Mouse (Mus musculus) embryonic facial prominence, embryonic 12.5 days (tissue): ENCODE measurements at regions not wholly inside any gene's neighbourhood (a gene's known extent, or its start where the extent isn't known, plus 50 kb on each side); places are given as distances from the start of the nearest gene placed in this dataset.
"Not testable (repeated sequence)": the region's sequence is repeated elsewhere in the genome, so short reads cannot be mapped to it uniquely, and the experiment has no call there.

Experiments used
- ATAC-seq: fragments of 200-750 bp; cut with Nextera tagmentation; 2 replicates; pipeline ENCODE4 v1.8.0; 2017; ENCODE audit not compliant: insufficient number of reproducible peaks, insufficient read depth, low FRiP score, low TSS enrichment
- H3K27ac ChIP-seq: fragments of 300-500 bp; sonication (generic); 2 replicates; pipeline ENCODE4 v1.5.1; 2016; ENCODE audit warnings: mild to moderate bottlenecking
- H3K27me3 ChIP-seq: fragments of 300-500 bp; sonication (generic); 2 replicates; pipeline ENCODE4 v1.6.1; 2016; ENCODE audit warnings: mild to moderate bottlenecking, moderate library complexity
- H3K36me3 ChIP-seq: fragments of 300-500 bp; sonication (generic); 2 replicates; pipeline ENCODE4 v1.6.1; 2016; ENCODE audit warnings: mild to moderate bottlenecking
- H3K4me1 ChIP-seq: fragments of 300-500 bp; sonication (generic); 2 replicates; pipeline ENCODE4 v1.6.1; 2016
- H3K4me2 ChIP-seq: fragments of 300-500 bp; sonication (generic); replicated peaks from 2 replicates; pipeline ENCODE4 v1.6.1; 2016; ENCODE audit warnings: mild to moderate bottlenecking, moderate library complexity
- H3K4me3 ChIP-seq: fragments of 300-500 bp; sonication (generic); 2 replicates; pipeline ENCODE4 v1.5.1; 2016; ENCODE audit warnings: mild to moderate bottlenecking
- H3K9ac ChIP-seq: fragments of 300-500 bp; sonication (generic); 2 replicates; pipeline ENCODE4 v1.6.1; 2016; ENCODE audit warnings: mild to moderate bottlenecking, moderate library complexity
- H3K9me3 ChIP-seq: fragments of 300-500 bp; sonication (generic); 2 replicates; pipeline ENCODE4 v1.6.1; 2016; ENCODE audit warnings: mild to moderate bottlenecking, moderate library complexity
- WGBS: fragments of 180-500 bp; shearing (Covaris S2); methylation state at CpG from one replicate; pipeline ENCODE4 v1.1.7; 2016; 5-methylcytosine and 5-hydroxymethylcytosine counted together

DNA sequence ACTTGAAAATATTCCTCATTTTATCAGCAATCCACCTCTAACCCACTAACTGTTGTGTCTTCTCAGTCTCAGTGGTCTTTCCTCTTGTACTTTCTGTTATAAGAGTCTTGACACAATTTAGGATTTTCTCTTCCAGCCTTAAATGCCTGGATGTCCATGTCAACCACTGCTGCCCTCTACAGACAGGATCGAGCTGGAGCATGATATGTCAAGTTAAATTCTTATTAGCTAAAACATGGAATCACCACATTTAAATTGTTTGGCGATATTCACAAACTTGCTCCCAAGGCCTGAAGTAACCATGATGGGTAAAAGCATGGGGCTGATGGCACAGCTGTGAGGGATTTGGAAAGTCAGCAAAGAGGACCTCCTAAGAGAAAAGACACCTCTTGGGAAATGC lies 159.6 kb downstream of the H60c start:
- not testable (repeated sequence) for H3K27ac ChIP-seq, ATAC-seq, H3K9ac ChIP-seq, H3K27me3 ChIP-seq, H3K4me1 ChIP-seq, H3K4me3 ChIP-seq, H3K36me3 ChIP-seq, H3K4me2 ChIP-seq
- WGBS = 87% methylated on average over 2 of the region's 2 CpGs
- peaks cover 44% of the 10 kb centered on the region for H3K9me3 ChIP-seq
